Mouse (Mus musculus): ENCODE measurements around the gene Hoxa3. TPM values are rescaled to one million over a fixed set of nuclear protein-coding genes. Genes with fewer than 3 reads are reported as not detected.
A peak's percentile ranks its signal among the peaks of the same experiment; 100 is the strongest.

Gene Hoxa3
- polyA plus RNA-seq, 1 experiment from 2014 or later, result 5.6 TPM

- under 1% methylated on average over 39 of the region's 46 CpGs for WGBS
- ATAC-seq (ENCODE audit: insufficient number of reproducible peaks, low FRiP score, low TSS enrichment, low read depth) (no peak), DNase-seq (ENCODE audit: low spot score) (peak; percentile 73)
- Histone ChIP-seq H3K9ac (ENCODE audit: low read length) (peak overlapping the region; percentile 76), H3K4me2 (ENCODE audit: low read depth, severe bottlenecking) (peak overlapping the region; percentile 98), H3K9me3 (ENCODE audit: control insufficient read depth, low read length) (no peaks in the 10 kb centered on the region), H3K27me3 (ENCODE audit: control insufficient read depth, insufficient read depth, low read length) (no peaks in the 10 kb centered on the region), H3K27ac (replicated peaks; ENCODE audit: low read depth, low read length) (peak overlapping the region; percentile 59), H3K4me3 (ENCODE audit: low read depth, low read length) (peak overlapping the region; percentile 44), H3K4me1 (ENCODE audit: control insufficient read depth, insufficient read depth, low read length) (peaks cover 73% of the 10 kb centered on the region), H3K36me3 (ENCODE audit: control insufficient read depth, insufficient read depth, low read length) (peaks cover 2% of the 10 kb centered on the region; the same call in 1 of the 2 replicates)
These were observed 9.6 kb downstream of the Hoxa3 start for GRCm38 (mm10) chr6:52203371-52204049.

- Histone ChIP-seq H3K9ac (ENCODE audit: low read length) (peak overlapping the region; percentile 76), H3K4me2 (ENCODE audit: low read depth, severe bottlenecking) (peak overlapping the region; percentile 98), H3K4me1 (ENCODE audit: control insufficient read depth, insufficient read depth, low read length) (peaks cover 69% of the 10 kb centered on the region), H3K27me3 (ENCODE audit: control insufficient read depth, insufficient read depth, low read length) (no peaks in the 10 kb centered on the region), H3K27ac (replicated peaks; ENCODE audit: low read depth, low read length) (no peak overlapping the region; the same call in 1 of the 2 replicates), H3K9me3 (ENCODE audit: control insufficient read depth, low read length) (no peaks in the 10 kb centered on the region), H3K36me3 (ENCODE audit: control insufficient read depth, insufficient read depth, low read length) (peaks cover 2% of the 10 kb centered on the region; the same call in 1 of the 2 replicates), H3K4me3 (ENCODE audit: low read depth, low read length) (peak overlapping the region; percentile 44)
- DNase-seq (ENCODE audit: low spot score), result peak; percentile 70
- no peak for ATAC-seq (ENCODE audit: insufficient number of reproducible peaks, low FRiP score, low TSS enrichment, low read depth)
- 4% methylated on average over 10 of the region's 10 CpGs for WGBS
These were observed 10.1 kb downstream of the Hoxa3 start for GRCm38 (mm10) chr6:52203121-52203370.

GRCm38 (mm10) chr6:52202362-52203120 is 10.6 kb downstream of the Hoxa3 start:
- H3K4me2 ChIP-seq (ENCODE audit: low read depth, severe bottlenecking), result peak overlapping the region; percentile 98
- peak overlapping the region; percentile 47; the same call in 1 of the 2 replicates for H3K27ac ChIP-seq (replicated peaks; ENCODE audit: low read depth, low read length)
- peak; percentile 57 for DNase-seq (ENCODE audit: low spot score)
- no peak for ATAC-seq (ENCODE audit: insufficient number of reproducible peaks, low FRiP score, low TSS enrichment, low read depth)
- 8% methylated on average over 22 of the region's 22 CpGs for WGBS
- no peaks in the 10 kb centered on the region for H3K27me3 ChIP-seq (ENCODE audit: control insufficient read depth, insufficient read depth, low read length)
- H3K4me1 ChIP-seq (ENCODE audit: control insufficient read depth, insufficient read depth, low read length), result peaks cover 67% of the 10 kb centered on the region
- peaks cover 2% of the 10 kb centered on the region; the same call in 1 of the 2 replicates for H3K36me3 ChIP-seq (ENCODE audit: control insufficient read depth, insufficient read depth, low read length)
- H3K9ac ChIP-seq (ENCODE audit: low read length), result peak overlapping the region; percentile 76
- H3K9me3 ChIP-seq (ENCODE audit: control insufficient read depth, low read length), result no peaks in the 10 kb centered on the region
- peak overlapping the region; percentile 44 for H3K4me3 ChIP-seq (ENCODE audit: low read depth, low read length)

- 19% methylated on average over 1 of the region's 1 CpGs for WGBS
- Histone ChIP-seq H3K27ac (replicated peaks; ENCODE audit: low read depth, low read length) (no peak overlapping the region), H3K4me3 (ENCODE audit: low read depth, low read length) (no peak overlapping the region), H3K4me1 (ENCODE audit: control insufficient read depth, insufficient read depth, low read length) (peaks cover 59% of the 10 kb centered on the region), H3K9ac (ENCODE audit: low read length) (no peak overlapping the region; the same call in 1 of the 2 replicates), H3K9me3 (ENCODE audit: control insufficient read depth, low read length) (no peaks in the 10 kb centered on the region), H3K36me3 (ENCODE audit: control insufficient read depth, insufficient read depth, low read length) (peaks cover 2% of the 10 kb centered on the region; the same call in 1 of the 2 replicates), H3K4me2 (ENCODE audit: low read depth, severe bottlenecking) (peak overlapping the region; percentile 13; the same call in 1 of the 2 replicates), H3K27me3 (ENCODE audit: control insufficient read depth, insufficient read depth, low read length) (no peaks in the 10 kb centered on the region)
- ATAC-seq (ENCODE audit: insufficient number of reproducible peaks, low FRiP score, low TSS enrichment, low read depth), result no peak
- no peak for DNase-seq (ENCODE audit: low spot score)
These were observed 11.9 kb downstream of the Hoxa3 start for GRCm38 (mm10) chr6:52201269-52201668.

- peaks cover 57% of the 10 kb centered on the region for H3K4me1 ChIP-seq (ENCODE audit: control insufficient read depth, insufficient read depth, low read length)
- H3K9me3 ChIP-seq (ENCODE audit: control insufficient read depth, low read length), result no peaks in the 10 kb centered on the region
- ATAC-seq (ENCODE audit: insufficient number of reproducible peaks, low FRiP score, low TSS enrichment, low read depth), result no peak
- H3K27ac ChIP-seq (replicated peaks; ENCODE audit: low read depth, low read length), result no peak overlapping the region
- H3K4me2 ChIP-seq (ENCODE audit: low read depth, severe bottlenecking), result peak overlapping the region; percentile 29
- H3K4me3 ChIP-seq (ENCODE audit: low read depth, low read length), result no peak overlapping the region
- H3K36me3 ChIP-seq (ENCODE audit: control insufficient read depth, insufficient read depth, low read length), result peaks cover 2% of the 10 kb centered on the region; the same call in 1 of the 2 replicates
- H3K27me3 ChIP-seq (ENCODE audit: control insufficient read depth, insufficient read depth, low read length), result no peaks in the 10 kb centered on the region
- WGBS, result 6% methylated on average over 10 of the region's 10 CpGs
- no peak for DNase-seq (ENCODE audit: low spot score)
- H3K9ac ChIP-seq (ENCODE audit: low read length), result no peak overlapping the region; the same call in 1 of the 2 replicates
These were observed 12.3 kb downstream of the Hoxa3 start for GRCm38 (mm10) chr6:52200751-52201250.

GRCm38 (mm10) chr6:52200073-52200750 is 12.9 kb downstream of the Hoxa3 start:
- Histone ChIP-seq H3K9me3 (ENCODE audit: control insufficient read depth, low read length) (no peaks in the 10 kb centered on the region), H3K27me3 (ENCODE audit: control insufficient read depth, insufficient read depth, low read length) (no peaks in the 10 kb centered on the region), H3K4me3 (ENCODE audit: low read depth, low read length) (no peak overlapping the region), H3K4me2 (ENCODE audit: low read depth, severe bottlenecking) (peak overlapping the region; percentile 29), H3K27ac (replicated peaks; ENCODE audit: low read depth, low read length) (no peak overlapping the region), H3K36me3 (ENCODE audit: control insufficient read depth, insufficient read depth, low read length) (no peaks in the 10 kb centered on the region), H3K4me1 (ENCODE audit: control insufficient read depth, insufficient read depth, low read length) (peaks cover 52% of the 10 kb centered on the region), H3K9ac (ENCODE audit: low read length) (peak overlapping the region; percentile 41; the same call in 1 of the 2 replicates)
- WGBS, result 5% methylated on average over 30 of the region's 30 CpGs
- DNase-seq (ENCODE audit: low spot score) (peak; percentile 75), ATAC-seq (ENCODE audit: insufficient number of reproducible peaks, low FRiP score, low TSS enrichment, low read depth) (no peak)

- DNase-seq (ENCODE audit: low spot score), result peak; percentile 65
These were observed 15.9 kb downstream of the Hoxa3 start for GRCm38 (mm10) chr6:52197271-52197670.

GRCm38 (mm10) chr6:52196811-52197210 is 16.3 kb downstream of the Hoxa3 start:
- 27% methylated on average over 9 of the region's 9 CpGs for WGBS
- Histone ChIP-seq H3K27ac (replicated peaks; ENCODE audit: low read depth, low read length) (no peak overlapping the region), H3K4me1 (ENCODE audit: control insufficient read depth, insufficient read depth, low read length) (peaks cover 37% of the 10 kb centered on the region), H3K27me3 (ENCODE audit: control insufficient read depth, insufficient read depth, low read length) (no peaks in the 10 kb centered on the region), H3K9ac (ENCODE audit: low read length) (no peak overlapping the region), H3K4me3 (ENCODE audit: low read depth, low read length) (no peak overlapping the region), H3K9me3 (ENCODE audit: control insufficient read depth, low read length) (no peaks in the 10 kb centered on the region), H3K36me3 (ENCODE audit: control insufficient read depth, insufficient read depth, low read length) (no peaks in the 10 kb centered on the region), H3K4me2 (ENCODE audit: low read depth, severe bottlenecking) (no peak overlapping the region)
- no peak for DNase-seq (ENCODE audit: low spot score)
- ATAC-seq (ENCODE audit: insufficient number of reproducible peaks, low FRiP score, low TSS enrichment, low read depth), result no peak

More at GRCm38 (mm10) chr6:52197271-52197670, 15.9 kb downstream of the Hoxa3 start:
- Histone ChIP-seq H3K4me2 (ENCODE audit: low read depth, severe bottlenecking) (peak overlapping the region; percentile 4; the same call in 1 of the 2 replicates), H3K4me3 (ENCODE audit: low read depth, low read length) (no peak overlapping the region), H3K36me3 (ENCODE audit: control insufficient read depth, insufficient read depth, low read length) (no peaks in the 10 kb centered on the region), H3K9me3 (ENCODE audit: control insufficient read depth, low read length) (no peaks in the 10 kb centered on the region), H3K27ac (replicated peaks; ENCODE audit: low read depth, low read length) (no peak overlapping the region), H3K27me3 (ENCODE audit: control insufficient read depth, insufficient read depth, low read length) (no peaks in the 10 kb centered on the region), H3K4me1 (ENCODE audit: control insufficient read depth, insufficient read depth, low read length) (peaks cover 36% of the 10 kb centered on the region), H3K9ac (ENCODE audit: low read length) (no peak overlapping the region)
- ATAC-seq (ENCODE audit: insufficient number of reproducible peaks, low FRiP score, low TSS enrichment, low read depth), result no peak
- WGBS, result 10% methylated on average over 10 of the region's 10 CpGs
